In genomic region chr4:150866069-150866468, GRCm38 (mm10) we compare ENCODE assay signal across 25 mouse cellular contexts. TPM values are rescaled to one million over a fixed set of nuclear protein-coding genes. Genes with fewer than 3 reads are reported as not detected.
DNase-seq lines count a peak whose midpoint lies in the region; ATAC-seq lines count a peak whose summit lies in the region.
"Had no signal": no experiment of that assay in that cellular context is flagged by ENCODE, and none has a peak within 500 bp of the region (broad histone marks: within the 10 kb centered on the region; RNA-seq: fewer than 3 reads in every experiment).

No protein-coding gene starts in this region.

- ATAC-seq in intestine, embryonic 15.5 days: 0 out of 2 replicates have a peak, but pooled peaks have one; percentile 11
- no peak for ATAC-seq in intestine, embryonic 16.5 days
- ATAC-seq: forebrain, embryonic 13.5 days; forebrain, embryonic 16.5 days; hindbrain, embryonic 16.5 days; Patski had no signal

- no peaks in the 10 kb centered on the region for H3K9me3 ChIP-seq in intestine, embryonic 15.5 days
- no peaks in the 10 kb centered on the region for H3K9me3 ChIP-seq in intestine, embryonic 16.5 days (ENCODE audit: control insufficient read depth, low read length)
- H3K9me3 ChIP-seq: forebrain, embryonic 10.5 days; forebrain, embryonic 13.5 days; G1E; heart, embryonic 12.5 days; heart, embryonic 15.5 days; hindbrain, embryonic 10.5 days; hindbrain, embryonic 13.5 days had no signal

- no peak overlapping the region for H3K27ac ChIP-seq in intestine, embryonic 15.5 days
- H3K27ac ChIP-seq in intestine, embryonic 16.5 days (ENCODE audit: low read length): no peak overlapping the region
- H3K27ac ChIP-seq: forebrain, embryonic 10.5 days; forebrain, embryonic 13.5 days; heart, embryonic 15.5 days; hindbrain, embryonic 10.5 days; hindbrain, embryonic 13.5 days had no signal

- peak; percentile 44 for DNase-seq in kidney, adult 9 months
- no peak for DNase-seq in kidney, postnatal 14 days
- peak; percentile 31 for DNase-seq in layer of hippocampus, adult 9-11 months
- no peak for DNase-seq in layer of hippocampus, postnatal 14 days (ENCODE audit: low spot score in 2 of 2)
- DNase-seq: adrenal gland, postnatal 10 days; adrenal gland, postnatal 36 days; B cell, adult 2 months; cerebellum, adult 9-10 months; gastrocnemius, postnatal 10 days; gastrocnemius, postnatal 36 days; heart, postnatal 36 days had no signal

- no peak overlapping the region for H3K4me3 ChIP-seq in intestine, embryonic 15.5 days (replicated peaks)
- H3K4me3 ChIP-seq in intestine, embryonic 16.5 days (ENCODE audit: low read length): no peak overlapping the region
- H3K4me3 ChIP-seq: forebrain, embryonic 10.5 days; forebrain, embryonic 13.5 days; heart, embryonic 12.5 days; heart, embryonic 15.5 days; hindbrain, embryonic 10.5 days; hindbrain, embryonic 13.5 days had no signal

- H3K9ac ChIP-seq in intestine, embryonic 15.5 days: no peak overlapping the region
- H3K9ac ChIP-seq in intestine, embryonic 16.5 days (ENCODE audit: low read depth, low read length): no peak overlapping the region
- H3K9ac ChIP-seq: forebrain, embryonic 13.5 days; heart, embryonic 12.5 days; heart, embryonic 15.5 days; hindbrain, embryonic 13.5 days had no signal

- H3K36me3 ChIP-seq in intestine, embryonic 15.5 days: peaks cover 17% of the 10 kb centered on the region
- H3K36me3 ChIP-seq in intestine, embryonic 16.5 days (ENCODE audit: control insufficient read depth, insufficient read depth, low read length): peaks cover 6% of the 10 kb centered on the region; the same call in 1 of the 2 replicates
- H3K36me3 ChIP-seq: G1E had no signal

- H3K27me3 ChIP-seq in intestine, embryonic 15.5 days (replicated peaks): no peaks in the 10 kb centered on the region
- no peaks in the 10 kb centered on the region for H3K27me3 ChIP-seq in intestine, embryonic 16.5 days (replicated peaks; ENCODE audit: control insufficient read depth, insufficient read depth, low read length)
- H3K27me3 ChIP-seq: CH12.LX; forebrain, embryonic 13.5 days; heart, embryonic 12.5 days; heart, embryonic 15.5 days; hindbrain, embryonic 13.5 days; Patski had no signal

- H3K4me2 ChIP-seq in intestine, embryonic 15.5 days (replicated peaks): no peak overlapping the region
- H3K4me2 ChIP-seq in intestine, embryonic 16.5 days (ENCODE audit: low read depth, low read length): no peak overlapping the region
- H3K4me2 ChIP-seq: forebrain, embryonic 13.5 days; heart, embryonic 12.5 days; heart, embryonic 15.5 days; hindbrain, embryonic 13.5 days had no signal

- peaks cover 4% of the 10 kb centered on the region; the same call in 1 of the 2 replicates for H3K4me1 ChIP-seq in intestine, embryonic 15.5 days (replicated peaks)
- H3K4me1 ChIP-seq in intestine, embryonic 16.5 days (ENCODE audit: control insufficient read depth, insufficient read depth, low read length): peaks cover 12% of the 10 kb centered on the region; the same call in 1 of the 2 replicates

- WGBS in intestine, embryonic 15.5 days: 88% methylated on average over 11 of the region's 11 CpGs
- WGBS in intestine, embryonic 16.5 days: 84% methylated on average over 11 of the region's 11 CpGs

RNA-seq across cellular contexts. Expression of gene Errfi1, which starts 12.3 kb away (rescaled TPM):
- polyA plus RNA-seq in intestine, embryonic 15.5 days (2015; fragmentation: Nextera tagmentation; extraction: Ambion mirVana): 27.8 and 28.1 TPM in 2 replicates
- polyA plus RNA-seq in intestine, embryonic 16.5 days (2015; fragmentation: Nextera tagmentation; extraction: Ambion mirVana): 28.0 and 28.2 TPM in 2 replicates
- total RNA-seq in layer of hippocampus, postnatal 14 days (2021): 10 to 100 TPM; 37.1 to 38.4 TPM
- polyA plus RNA-seq: G1E had no signal

RNA-seq across cellular contexts. Expression of gene Park7, which starts 48.2 kb away (rescaled TPM):
- 410 and 432 TPM in 2 replicates for polyA plus RNA-seq in intestine, embryonic 15.5 days (2015; fragmentation: Nextera tagmentation; extraction: Ambion mirVana)
- 390 and 416 TPM in 2 replicates for polyA plus RNA-seq in intestine, embryonic 16.5 days (2015; fragmentation: Nextera tagmentation; extraction: Ambion mirVana)
- 100 to 1,000 TPM; 240 to 248 TPM for total RNA-seq in layer of hippocampus, postnatal 14 days (2021)

RNA-seq across cellular contexts. Expression of gene Tnfrsf9, which starts 48.3 kb away (rescaled TPM):
- 1.5 and 1.7 TPM in 2 replicates for polyA plus RNA-seq in intestine, embryonic 15.5 days (2015; fragmentation: Nextera tagmentation; extraction: Ambion mirVana)
- 2.4 and 2.5 TPM in 2 replicates for polyA plus RNA-seq in intestine, embryonic 16.5 days (2015; fragmentation: Nextera tagmentation; extraction: Ambion mirVana)
- total RNA-seq in layer of hippocampus, postnatal 14 days (2021): under 1 TPM; 0.37 to 0.52 TPM
- total RNA-seq: granulocyte monocyte progenitor cell, adult 5-6 weeks had no signal

Comparison
In these comparisons a context has a peak if more than half of its experiments do, and no peak if none do; other contexts are left out.
1. DNase-seq: peak in kidney, adult 9 months (single experiment) and layer of hippocampus, adult 9-11 months (single experiment); none in kidney, postnatal 14 days (single experiment) and layer of hippocampus, postnatal 14 days (0 of 2).